Mouse (Mus musculus) C3H10T1/2 (cell line): ENCODE data around the gene Zdhhc3. TPM values are rescaled to one million over a fixed set of nuclear protein-coding genes. Genes with fewer than 3 reads are reported as not detected.

Experiments
- polyA plus RNA-seq, 2 experiments: library from polyadenylated mRNA; unstranded; fragments of >200 nt; fragmentation: generic; extraction: Trizol; gene quantifications; one replicate each; pipeline ENCODE4 v1.2.1; 2012; ENCODE audit warnings: missing spikeins in 2 of 2

Zdhhc3 gene
- 10 to 100 TPM; 47.7 to 48.1 TPM for polyA plus RNA-seq

GRCm38 (mm10) chr9:123112805-123113521 lies at the start of gene Zdhhc3, which contains the start of gene Exosc7:
Gene Zdhhc3, minus strand, starts transcription at chr9:123113205.
Gene Exosc7, plus strand, starts transcription at chr9:123113215.

GRCm38 (mm10) chr9:123150241-123151020 lies 37.4 kb upstream of the Zdhhc3 start, which contains the start of gene Clec3b:
Gene Clec3b, plus strand, starts transcription at chr9:123150946.

GRCm38 (mm10) chr9:123034426-123034825 lies 78.6 kb downstream of the Zdhhc3 start, which contains the start of gene Tgm4:
Gene Tgm4, plus strand, starts transcription at chr9:123034726.

GRCm38 (mm10) chr9:123020995-123021631 lies 91.9 kb downstream of the Zdhhc3 start, which contains the start of gene Tmem42:
Gene Tmem42, plus strand, starts transcription at chr9:123021326.

Other genes starting within 250 kb of the Zdhhc3 start
- gene Zfp445, start 247.2 kb downstream of the Zdhhc3 start, polyA plus RNA-seq, result 1 to 10 TPM in 1 of 2 experiments, under 1 TPM in 1; 0.20 to 5.4 TPM
- 1 to 10 TPM in 1 of 2 experiments, under 1 TPM in 1; 0.04 to 1.7 TPM for gene Zkscan7, start 227.5 kb downstream of the Zdhhc3 start, polyA plus RNA-seq
- under 1 TPM in 1 of 2 experiments, not detected in 1; 0.25 TPM for gene Zfp105, start 190.1 kb downstream of the Zdhhc3 start, polyA plus RNA-seq
- gene 1110059G10Rik, start 162.2 kb downstream of the Zdhhc3 start, polyA plus RNA-seq, result 1 to 10 TPM; 1.5 to 5.6 TPM
- gene Kif15, start 162.2 kb downstream of the Zdhhc3 start, polyA plus RNA-seq, result 1 to 10 TPM in 1 of 2 experiments, under 1 TPM in 1; 0.91 to 4.9 TPM
- gene Tmem42, start 91.9 kb downstream of the Zdhhc3 start, polyA plus RNA-seq, result 10 to 100 TPM in 1 of 2 experiments, 1 to 10 TPM in 1; 4.8 to 16.0 TPM
- under 1 TPM; 0.02 to 0.27 TPM for gene Tgm4, start 78.5 kb downstream of the Zdhhc3 start, polyA plus RNA-seq
- 10 to 100 TPM; 20.3 to 36.4 TPM for gene Exosc7, start within 50 bp of the Zdhhc3 start, polyA plus RNA-seq
- 100 to 1,000 TPM in 1 of 2 experiments, under 1 TPM in 1; 0.22 to 171 TPM for gene Clec3b, start 37.7 kb upstream of the Zdhhc3 start, polyA plus RNA-seq
- under 1 TPM in 1 of 2 experiments, not detected in 1; 0.11 TPM for gene Cdcp1, start 102.8 kb upstream of the Zdhhc3 start, polyA plus RNA-seq
- gene Tmem158, start 147.6 kb upstream of the Zdhhc3 start, polyA plus RNA-seq, result 10 to 100 TPM in 1 of 2 experiments, 1 to 10 TPM in 1; 8.1 to 20.3 TPM